Mouse (Mus musculus) liver, adult 2 months (tissue): ENCODE results near the gene Lrrc49.

Experiments
- CTCF ChIP-seq: fragments of 200-500 bp; IDR thresholded peaks from 2 replicates; pipeline ENCODE4 v1.5.1; 2011; ENCODE audit warnings: low read depth, low read length, control low read depth
- POLR2A ChIP-seq: fragments of 200-500 bp; IDR thresholded peaks from 2 replicates; pipeline ENCODE4 v1.6.1; 2011; ENCODE audit warnings: low read length, control low read depth; ENCODE audit not compliant: insufficient read depth; ENCODE audit errors: extremely low read depth

- TF ChIP-seq CTCF = peak; percentile 45; the same call in 1 of the 2 replicates
- TF ChIP-seq POLR2A = no peak
These were observed 139.8 kb downstream of the Lrrc49 start for GRCm38 (mm10) chr9:60548182-60548581.
